18 mouse cellular contexts compared by ENCODE assay signal in genomic region chr9:111123336-111123735, GRCm38 (mm10). TPM values are rescaled to one million over a fixed set of nuclear protein-coding genes. Genes with fewer than 3 reads are reported as not detected.
DNase-seq lines count a peak whose midpoint lies in the region; ATAC-seq and TF ChIP-seq lines count a peak whose summit lies in the region.
"Had no signal": no experiment of that assay in that cellular context is flagged by ENCODE, and none has a peak within 500 bp of the region (broad histone marks: within the 10 kb centered on the region; RNA-seq: fewer than 3 reads in every experiment).

No protein-coding gene starts in this region.

- DNase-seq in heart, postnatal 14 days, result no peak
- DNase-seq in kidney, adult 2 months, result peak; percentile 68
- DNase-seq in kidney, adult 18-20 months, result no peak
- peak; percentile 23 for DNase-seq in lung, postnatal 0 days (ENCODE audit: low spot score)
- DNase-seq in lung, postnatal 10 days, result no peak
- DNase-seq in spleen, postnatal 10 days (ENCODE audit: low spot score in 2 of 2), result no peak
- DNase-seq in natural killer cell, adult 2 months (ENCODE audit: low spot score in 2 of 2), result no peak
- DNase-seq: adrenal gland, adult 8-10 months; cerebellum, postnatal 14 days; embryo, embryonic 11 days; gastrocnemius, postnatal 14 days; lung, adult 18-20 months; lung, postnatal 4 days; thymus, adult 18-20 months had no signal

- no peak overlapping the region for H3K4me2 ChIP-seq in heart, embryonic 11.5 days
- no peak overlapping the region for H3K4me2 ChIP-seq in lung, postnatal 0 days (replicated peaks; ENCODE audit: low read depth, low read length)
- H3K4me2 ChIP-seq: midbrain, embryonic 13.5 days had no signal

- no peaks in the 10 kb centered on the region; the same call in 1 of the 2 replicates for H3K36me3 ChIP-seq in heart, embryonic 11.5 days (ENCODE audit: control insufficient read depth, insufficient read depth, low read length)
- no peaks in the 10 kb centered on the region; the same call in 1 of the 2 replicates for H3K36me3 ChIP-seq in kidney, adult 2 months (ENCODE audit: control insufficient read depth, insufficient read depth, low read length)
- no peaks in the 10 kb centered on the region for H3K36me3 ChIP-seq in lung, postnatal 0 days (ENCODE audit: insufficient read depth, low read length)
- H3K36me3 ChIP-seq: midbrain, embryonic 13.5 days had no signal

- ATAC-seq in heart, embryonic 11.5 days (replicated peaks; ENCODE audit: insufficient number of reproducible peaks, low FRiP score, low TSS enrichment), result no peak
- no peak for ATAC-seq in lung, postnatal 0 days
- ATAC-seq: midbrain, embryonic 13.5 days had no signal

- WGBS in heart, embryonic 11.5 days (ENCODE audit: insufficient replicate concordance), result 60% methylated on average over 2 of the region's 2 CpGs
- 38% methylated on average over 2 of the region's 2 CpGs for WGBS in kidney, adult 2 months
- WGBS in lung, postnatal 0 days, result 40% methylated on average over 2 of the region's 2 CpGs

- peaks cover 44% of the 10 kb centered on the region for H3K4me1 ChIP-seq in heart, embryonic 11.5 days (ENCODE audit: control insufficient read depth, insufficient read depth, low read length)
- peaks cover 21% of the 10 kb centered on the region for H3K4me1 ChIP-seq in kidney, adult 2 months (ENCODE audit: control insufficient read depth, insufficient read depth, low read length)
- peaks cover 11% of the 10 kb centered on the region for H3K4me1 ChIP-seq in lung, postnatal 0 days (ENCODE audit: insufficient read depth, low read depth, low read length)

- intact Hi-C loops in heart, postnatal 14 days (cut with DNase I), result no loop called here

- H3K4me3 ChIP-seq in heart, embryonic 11.5 days (ENCODE audit: low read depth, low read length), result no peak overlapping the region
- H3K4me3 ChIP-seq in kidney, adult 2 months (ENCODE audit: insufficient read depth, low read depth, low read length), result no peak overlapping the region
- no peak overlapping the region for H3K4me3 ChIP-seq in lung, postnatal 0 days (ENCODE audit: low read depth, low read length)
- H3K4me3 ChIP-seq: left cerebral cortex, adult 2 months; limb, embryonic 10.5 days; midbrain, embryonic 13.5 days had no signal

- no peaks in the 10 kb centered on the region for H3K9me3 ChIP-seq in heart, embryonic 11.5 days (replicated peaks; ENCODE audit: control insufficient read depth, low read length)
- H3K9me3 ChIP-seq in lung, postnatal 0 days (ENCODE audit: low read length), result no peaks in the 10 kb centered on the region
- H3K9me3 ChIP-seq: limb, embryonic 10.5 days; midbrain, embryonic 13.5 days had no signal

- no peak for TF ChIP-seq POLR2A in kidney, adult 2 months (IDR thresholded peaks at IDR 0.05; ENCODE audit: low read depth, low read length)

- no peak for TF ChIP-seq CTCF in kidney, adult 2 months (conservative IDR thresholded peaks at IDR 0.05; ENCODE audit: insufficient read depth, insufficient read length, low read depth, low read length)
- TF ChIP-seq CTCF in lung, postnatal 0 days (IDR thresholded peaks at IDR 0.05), result no peak

- no peak for TF ChIP-seq EP300 in lung, postnatal 0 days (IDR thresholded peaks at IDR 0.05)

- H3K27ac ChIP-seq in heart, embryonic 11.5 days (ENCODE audit: low read depth, low read length), result peak overlapping the region; percentile 73; the same call in 1 of the 2 replicates
- no peak overlapping the region for H3K27ac ChIP-seq in kidney, adult 2 months (ENCODE audit: insufficient read depth, low read depth, low read length)
- H3K27ac ChIP-seq in lung, postnatal 0 days (ENCODE audit: low read length), result no peak overlapping the region
- H3K27ac ChIP-seq: left cerebral cortex, adult 2 months; limb, embryonic 10.5 days; midbrain, embryonic 13.5 days had no signal

- H3K27me3 ChIP-seq in heart, embryonic 11.5 days (ENCODE audit: control insufficient read depth, insufficient read depth, low read length), result no peaks in the 10 kb centered on the region
- H3K27me3 ChIP-seq in kidney, adult 2 months (replicated peaks; ENCODE audit: control insufficient read depth, insufficient read depth, low read length), result no peaks in the 10 kb centered on the region
- no peaks in the 10 kb centered on the region for H3K27me3 ChIP-seq in lung, postnatal 0 days (replicated peaks; ENCODE audit: insufficient read depth, low read length)
- H3K27me3 ChIP-seq: midbrain, embryonic 13.5 days had no signal

- H3K9ac ChIP-seq in heart, embryonic 11.5 days (ENCODE audit: low read depth, low read length), result no peak overlapping the region
- no peak overlapping the region for H3K9ac ChIP-seq in lung, postnatal 0 days (replicated peaks; ENCODE audit: low read depth)
- H3K9ac ChIP-seq: midbrain, embryonic 13.5 days had no signal

RNA-seq across cellular contexts. Expression of gene Lrrfip2, which starts 5.9 kb away (rescaled TPM):
- polyA plus RNA-seq in heart, embryonic 11.5 days (2014; fragmentation: Nextera tagmentation; extraction: Ambion mirVana), result 51.9 and 55.6 TPM in 2 replicates
- total RNA-seq in heart, postnatal 14 days (2021), result 10 to 100 TPM; 85.8 to 86.9 TPM
- 10.7 and 12.7 TPM in 2 replicates for polyA plus RNA-seq in kidney, adult 2 months (2012; rRNA removed)
- 47.7 and 54.2 TPM in 2 replicates for polyA plus RNA-seq in lung, postnatal 0 days (2015; fragmentation: Nextera tagmentation; extraction: Ambion mirVana)

Comparison
In these comparisons a context has a peak if more than half of its experiments do, and no peak if none do; other contexts are left out.
1. DNase-seq: peak in kidney, adult 2 months (single experiment) and lung, postnatal 0 days (single experiment); none in heart, postnatal 14 days (0 of 2), kidney, adult 18-20 months (single experiment), lung, postnatal 10 days (single experiment), spleen, postnatal 10 days (0 of 2) and natural killer cell, adult 2 months (0 of 2).